Mouse (Mus musculus) c-Kit-positive CD71-negative TER-119-negative erythroid progenitor cells, embryonic 14.5 days (primary cell): ENCODE results near the gene Gpr19.

Experiments
- DNase-seq: peaks from one replicate; pipeline ENCODE4 v3.0.0-alpha.2; 2013; ENCODE audit warnings: low read depth

Gene Gpr19

GRCm38 (mm10) chr6:134848197-134848890 lies 50.0 kb downstream of the Gpr19 start:
- DNase-seq = no peak

- no peak for DNase-seq
These were observed 50.8 kb downstream of the Gpr19 start for GRCm38 (mm10) chr6:134847550-134847949.

- DNase-seq = no peak
These were observed 52.1 kb downstream of the Gpr19 start for GRCm38 (mm10) chr6:134846308-134846707.

GRCm38 (mm10) chr6:134845726-134846125 lies 52.7 kb downstream of the Gpr19 start:
- no peak for DNase-seq

- DNase-seq = no peak
These were observed 58.0 kb downstream of the Gpr19 start for GRCm38 (mm10) chr6:134840346-134840745.

- no peak for DNase-seq
These were observed 60.3 kb downstream of the Gpr19 start for GRCm38 (mm10) chr6:134838111-134838510.

GRCm38 (mm10) chr6:134834585-134835251 lies 63.7 kb downstream of the Gpr19 start:
- no peak for DNase-seq

GRCm38 (mm10) chr6:134830776-134831175 lies 67.6 kb downstream of the Gpr19 start:
- no peak for DNase-seq

- peak; percentile 93 for DNase-seq
These were observed 68.3 kb downstream of the Gpr19 start, which contains the start of gene Crebl2 for GRCm38 (mm10) chr6:134829786-134830700. TSS of gene Crebl2 (plus strand) at chr6:134830154.

GRCm38 (mm10) chr6:134822844-134823243 lies 75.5 kb downstream of the Gpr19 start:
- DNase-seq = no peak

- DNase-seq = no peak
These were observed 78.0 kb downstream of the Gpr19 start for GRCm38 (mm10) chr6:134820411-134820810.

- no peak for DNase-seq
These were observed 78.6 kb downstream of the Gpr19 start for GRCm38 (mm10) chr6:134819741-134820140.
